Mouse (Mus musculus): ENCODE measurements around the gene Ces1g. TPM values are rescaled to one million over a fixed set of nuclear protein-coding genes. Genes with fewer than 3 reads are reported as not detected.

Gene Ces1g
- total RNA-seq, 2 experiments from 2014 or later: not detected

Other genes with a start within 250 kb of the Ces1g start
- gene Ces1c, start 206.0 kb downstream of the Ces1g start, total RNA-seq (2021): not detected
- gene Ces1d, start 139.5 kb downstream of the Ces1g start, total RNA-seq (2021): 10 to 100 TPM; 29.5 to 57.4 TPM
- 1 to 10 TPM in 1 of 2 experiments, under 1 TPM in 1; 0.94 to 1.0 TPM for gene Ces1e, start 107.7 kb downstream of the Ces1g start, total RNA-seq (2021)
- under 1 TPM; 0.72 to 0.86 TPM for gene Ces1f, start 57.6 kb downstream of the Ces1g start, total RNA-seq (2021)
- gene Ces1h, start 42.4 kb upstream of the Ces1g start, total RNA-seq (2021): not detected
- not detected for gene Ces5a, start 198.5 kb upstream of the Ces1g start, total RNA-seq (2021)